Mouse (Mus musculus): ENCODE results near the gene Ifna15.
A peak's percentile ranks its signal among the peaks of the same experiment; 100 is the strongest.
"Not testable (repeated sequence)": the region's sequence is repeated elsewhere in the genome, so short reads cannot be mapped to it uniquely, and the experiment has no call there.

Gene Ifna15

GRCm38 (mm10) chr4:88558145-88558544, at the start of gene Ifna15:
Gene Ifna15 (minus strand): TSS chr4:88558245.
- DNase-seq (ENCODE audit: extremely low spot score, low read depth, low spot score), result not testable (repeated sequence)

- DNase-seq (ENCODE audit: extremely low spot score, low read depth, low spot score), result no peak
Measured at GRCm38 (mm10) chr4:88603276-88603675, 45.2 kb upstream of the Ifna15 start, which contains the start of gene Ifna12. Gene Ifna12 (minus strand): TSS chr4:88603376.

- DNase-seq (ENCODE audit: extremely low spot score, low read depth, low spot score), result no peak
Measured at GRCm38 (mm10) chr4:88592285-88592684, 34.2 kb upstream of the Ifna15 start, which contains the start of gene Ifna9. Gene Ifna9 (minus strand): TSS chr4:88592385.

- no peak for DNase-seq (ENCODE audit: extremely low spot score, low read depth, low spot score)
Measured at GRCm38 (mm10) chr4:88571698-88572097, 13.7 kb upstream of the Ifna15 start, which contains the start of gene Ifna14. Gene Ifna14 (minus strand): TSS chr4:88571798.

GRCm38 (mm10) chr4:88561791-88562190, 3.7 kb upstream of the Ifna15 start:
- no peak for DNase-seq (ENCODE audit: extremely low spot score, low read depth, low spot score)

GRCm38 (mm10) chr4:88550161-88550945, 7.7 kb downstream of the Ifna15 start:
- peak; percentile 12 for DNase-seq (ENCODE audit: extremely low spot score, low read depth, low spot score)

- DNase-seq (ENCODE audit: extremely low spot score, low read depth, low spot score), result no peak
Measured at GRCm38 (mm10) chr4:88547986-88548385, 10.1 kb downstream of the Ifna15 start.

- peak; percentile 89 for DNase-seq (ENCODE audit: extremely low spot score, low read depth, low spot score)
Measured at GRCm38 (mm10) chr4:88543649-88544234, 14.3 kb downstream of the Ifna15 start.

- no peak for DNase-seq (ENCODE audit: extremely low spot score, low read depth, low spot score)
Measured at GRCm38 (mm10) chr4:88537328-88537727, 20.7 kb downstream of the Ifna15 start.

GRCm38 (mm10) chr4:88536640-88537039, 21.4 kb downstream of the Ifna15 start:
- DNase-seq (ENCODE audit: extremely low spot score, low read depth, low spot score), result no peak

- no peak for DNase-seq (ENCODE audit: extremely low spot score, low read depth, low spot score)
Measured at GRCm38 (mm10) chr4:88535742-88536141, 22.3 kb downstream of the Ifna15 start.

- DNase-seq (ENCODE audit: extremely low spot score, low read depth, low spot score), result no peak
Measured at GRCm38 (mm10) chr4:88534903-88535302, 23.1 kb downstream of the Ifna15 start.

- DNase-seq (ENCODE audit: extremely low spot score, low read depth, low spot score), result no peak
Measured at GRCm38 (mm10) chr4:88533499-88533898, 24.5 kb downstream of the Ifna15 start.

GRCm38 (mm10) chr4:88530892-88531291, 27.2 kb downstream of the Ifna15 start:
- DNase-seq (ENCODE audit: extremely low spot score, low read depth, low spot score), result no peak

- no peak for DNase-seq (ENCODE audit: extremely low spot score, low read depth, low spot score)
Measured at GRCm38 (mm10) chr4:88530271-88530670, 27.8 kb downstream of the Ifna15 start.

GRCm38 (mm10) chr4:88526379-88527049, 31.5 kb downstream of the Ifna15 start:
- DNase-seq (ENCODE audit: extremely low spot score, low read depth, low spot score), result no peak

GRCm38 (mm10) chr4:88525393-88525792, 32.7 kb downstream of the Ifna15 start:
- no peak for DNase-seq (ENCODE audit: extremely low spot score, low read depth, low spot score)

- DNase-seq (ENCODE audit: extremely low spot score, low read depth, low spot score), result no peak
Measured at GRCm38 (mm10) chr4:88523241-88523640, 34.8 kb downstream of the Ifna15 start.

GRCm38 (mm10) chr4:88522674-88523073, 35.4 kb downstream of the Ifna15 start, which contains the start of gene Ifnb1:
Gene Ifnb1 (minus strand): TSS chr4:88522774.
- no peak for DNase-seq (ENCODE audit: extremely low spot score, low read depth, low spot score)

GRCm38 (mm10) chr4:88517957-88518356, 40.1 kb downstream of the Ifna15 start:
- DNase-seq (ENCODE audit: extremely low spot score, low read depth, low spot score), result no peak

GRCm38 (mm10) chr4:88515711-88516211, 42.3 kb downstream of the Ifna15 start:
- no peak for DNase-seq (ENCODE audit: extremely low spot score, low read depth, low spot score)

Data from hindlimb bud, embryonic 11.5 days (tissue).